In genomic region chr12:110983714-110984113, GRCm38 (mm10) we compare ENCODE assay signal across 27 mouse cellular contexts. TPM values are rescaled to one million over a fixed set of nuclear protein-coding genes. Genes with fewer than 3 reads are reported as not detected.
DNase-seq lines count a peak whose midpoint lies in the region; ATAC-seq and TF ChIP-seq lines count a peak whose summit lies in the region.
"Had no signal": no experiment of that assay in that cellular context is flagged by ENCODE, and none has a peak within 500 bp of the region (broad histone marks: within the 10 kb centered on the region; RNA-seq: fewer than 3 reads in every experiment).

No protein-coding gene starts in this region.

- no peak overlapping the region for H3K4me2 ChIP-seq in heart, embryonic 12.5 days
- H3K4me2 ChIP-seq in midbrain, embryonic 15.5 days = no peak overlapping the region
- H3K4me2 ChIP-seq in midbrain, embryonic 13.5 days (replicated peaks) = no peak overlapping the region
- H3K4me2 ChIP-seq: embryonic facial prominence, embryonic 13.5 days; heart, embryonic 11.5 days; hindbrain, embryonic 12.5 days; liver, embryonic 15.5 days; lung, embryonic 14.5 days; neural tube, embryonic 12.5 days had no signal

- no peak overlapping the region for H3K9ac ChIP-seq in heart, embryonic 12.5 days
- no peak overlapping the region for H3K9ac ChIP-seq in midbrain, embryonic 15.5 days
- H3K9ac ChIP-seq in midbrain, embryonic 13.5 days (replicated peaks) = no peak overlapping the region
- H3K9ac ChIP-seq: embryonic facial prominence, embryonic 13.5 days; hindbrain, embryonic 12.5 days; liver, embryonic 15.5 days; lung, embryonic 14.5 days; neural tube, embryonic 12.5 days had no signal

- no peak overlapping the region for H3K27ac ChIP-seq in heart, embryonic 12.5 days (ENCODE audit: poor library complexity, severe bottlenecking)
- 0 out of 2 replicates have a peak overlapping the region, but pooled peaks have one; percentile 15 for H3K27ac ChIP-seq in midbrain, embryonic 10.5 days (replicated peaks)
- H3K27ac ChIP-seq in midbrain, embryonic 15.5 days = no peak overlapping the region
- H3K27ac ChIP-seq in bone marrow, adult 2 months (ENCODE audit: control insufficient read depth, insufficient read depth, low read depth, low read length, poor library complexity) = peak overlapping the region; percentile 72
- H3K27ac ChIP-seq in midbrain, embryonic 13.5 days = no peak overlapping the region
- H3K27ac ChIP-seq: embryonic facial prominence, embryonic 13.5 days; forebrain, embryonic 10.5 days; hindbrain, embryonic 12.5 days; hindbrain, postnatal 0 days; liver, embryonic 15.5 days; neural tube, embryonic 12.5 days had no signal

- DNase-seq in heart, adult 11 months = peak; percentile 88
- no peak for DNase-seq in midbrain, embryonic 10.5 days (ENCODE audit: low spot score)
- DNase-seq in splenic B cell, adult 2 months (ENCODE audit: low read depth, low spot score) = peak; percentile 54
- DNase-seq in liver = no peak
- DNase-seq: cerebellum, adult 11 months; cerebellum, adult 9-10 months; embryo, embryonic 11 days; kidney, postnatal 10 days; layer of hippocampus, adult 9-11 months; lung, embryonic 14.5 days; lung, postnatal 14 days; thymus, adult 2 months; thymus, postnatal 4 days had no signal

- no peak for TF ChIP-seq POLR2A in bone marrow, adult 2 months (IDR thresholded peaks at IDR 0.05; ENCODE audit: borderline replicate concordance, control insufficient read depth, low read depth, low read length)

- H3K4me3 ChIP-seq in heart, embryonic 12.5 days = no peak overlapping the region
- H3K4me3 ChIP-seq in midbrain, embryonic 10.5 days = no peak overlapping the region
- no peak overlapping the region for H3K4me3 ChIP-seq in midbrain, embryonic 15.5 days
- no peak overlapping the region for H3K4me3 ChIP-seq in bone marrow, adult 2 months (replicated peaks; ENCODE audit: control insufficient read depth, low read depth, low read length)
- no peak overlapping the region for H3K4me3 ChIP-seq in midbrain, embryonic 13.5 days (replicated peaks)
- H3K4me3 ChIP-seq: embryonic facial prominence, embryonic 13.5 days; forebrain, embryonic 10.5 days; hindbrain, embryonic 12.5 days; liver, embryonic 15.5 days; myocyte; neural tube, embryonic 12.5 days had no signal

- H3K4me1 ChIP-seq in heart, embryonic 12.5 days (replicated peaks) = peaks cover 5% of the 10 kb centered on the region
- peaks cover 11% of the 10 kb centered on the region for H3K4me1 ChIP-seq in midbrain, embryonic 10.5 days
- H3K4me1 ChIP-seq in midbrain, embryonic 15.5 days = peaks cover 4% of the 10 kb centered on the region; the same call in 1 of the 2 replicates
- H3K4me1 ChIP-seq in bone marrow, adult 2 months (ENCODE audit: control insufficient read depth, insufficient read depth, low read length) = peaks cover 8% of the 10 kb centered on the region
- H3K4me1 ChIP-seq in midbrain, embryonic 13.5 days (replicated peaks) = peaks cover 4% of the 10 kb centered on the region
- H3K4me1 ChIP-seq: embryonic facial prominence, embryonic 13.5 days had no signal

- WGBS in heart, embryonic 12.5 days = 60% methylated on average over 8 of the region's 8 CpGs
- WGBS in midbrain, embryonic 10.5 days = 90% methylated on average over 8 of the region's 8 CpGs
- WGBS in midbrain, embryonic 15.5 days = 83% methylated on average over 8 of the region's 8 CpGs
- 65% methylated on average over 8 of the region's 8 CpGs for whole genome bisulfite sequencing in bone marrow, adult 2 months
- 85% methylated on average over 8 of the region's 8 CpGs for whole genome bisulfite sequencing in midbrain, embryonic 13.5 days

- no peak for ATAC-seq in heart, embryonic 12.5 days (ENCODE audit: insufficient number of reproducible peaks, low FRiP score)
- no peak for ATAC-seq in midbrain, embryonic 15.5 days (replicated peaks)
- no peak for ATAC-seq in midbrain, embryonic 13.5 days
- ATAC-seq: forebrain, embryonic 16.5 days; hindbrain, postnatal 0 days; intestine, embryonic 16.5 days had no signal

- TF ChIP-seq CTCF in bone marrow, adult 2 months (IDR thresholded peaks at IDR 0.05; ENCODE audit: control insufficient read depth, insufficient read depth, low read length) = no peak

- H3K27me3 ChIP-seq in heart, embryonic 12.5 days (replicated peaks) = no peaks in the 10 kb centered on the region; the same call in 1 of the 2 replicates
- H3K27me3 ChIP-seq in midbrain, embryonic 10.5 days (ENCODE audit: low read depth, poor library complexity, severe bottlenecking) = peaks cover 8% of the 10 kb centered on the region
- no peaks in the 10 kb centered on the region for H3K27me3 ChIP-seq in midbrain, embryonic 15.5 days (replicated peaks)
- no peaks in the 10 kb centered on the region for H3K27me3 ChIP-seq in splenic B cell, adult 2 months (ENCODE audit: control insufficient read depth, insufficient read depth, low read length, poor library complexity, severe bottlenecking)
- H3K27me3 ChIP-seq in midbrain, embryonic 13.5 days = no peaks in the 10 kb centered on the region
- H3K27me3 ChIP-seq: embryonic facial prominence, embryonic 13.5 days; neural tube, embryonic 12.5 days had no signal

- H3K9me3 ChIP-seq in heart, embryonic 12.5 days (replicated peaks) = no peaks in the 10 kb centered on the region
- no peaks in the 10 kb centered on the region for H3K9me3 ChIP-seq in midbrain, embryonic 10.5 days (replicated peaks)
- H3K9me3 ChIP-seq in midbrain, embryonic 15.5 days = no peaks in the 10 kb centered on the region
- no peaks in the 10 kb centered on the region for H3K9me3 ChIP-seq in midbrain, embryonic 13.5 days
- H3K9me3 ChIP-seq: embryonic facial prominence, embryonic 13.5 days; forebrain, embryonic 10.5 days; hindbrain, embryonic 12.5 days; liver, embryonic 15.5 days; neural tube, embryonic 12.5 days had no signal

- H3K36me3 ChIP-seq in heart, embryonic 12.5 days = no peaks in the 10 kb centered on the region
- no peaks in the 10 kb centered on the region for H3K36me3 ChIP-seq in midbrain, embryonic 10.5 days
- H3K36me3 ChIP-seq in midbrain, embryonic 15.5 days (replicated peaks) = no peaks in the 10 kb centered on the region
- no peaks in the 10 kb centered on the region for H3K36me3 ChIP-seq in splenic B cell, adult 2 months (ENCODE audit: control insufficient read depth, insufficient read depth, low read length, poor library complexity, severe bottlenecking)
- no peaks in the 10 kb centered on the region for H3K36me3 ChIP-seq in midbrain, embryonic 13.5 days
- H3K36me3 ChIP-seq: embryonic facial prominence, embryonic 13.5 days; forebrain, embryonic 10.5 days; hindbrain, embryonic 12.5 days; liver, embryonic 15.5 days; neural tube, embryonic 12.5 days had no signal

RNA-seq across cellular contexts. Expression of gene Ankrd9, which starts 4.9 kb away (rescaled TPM):
- 13.2 and 14.2 TPM in 2 replicates for polyA plus RNA-seq in heart, embryonic 12.5 days (2016; fragmentation: Nextera tagmentation; extraction: Ambion mirVana)
- 16.5 and 19.4 TPM in 2 replicates for polyA plus RNA-seq in midbrain, embryonic 10.5 days (2016; fragmentation: Nextera tagmentation; extraction: Ambion mirVana)
- 8.0 and 8.3 TPM in 2 replicates for polyA plus RNA-seq in midbrain, embryonic 15.5 days (2015; fragmentation: Nextera tagmentation; extraction: Ambion mirVana)
- 19.7 and 28.6 TPM in 2 replicates for polyA plus RNA-seq in bone marrow, adult 2 months (2011; ENCODE audit: insufficient read depth, insufficient read length, low replicate concordance, missing spikeins)
- polyA plus RNA-seq in midbrain, embryonic 13.5 days (2015; fragmentation: Nextera tagmentation; extraction: Ambion mirVana) = 6.0 and 6.3 TPM in 2 replicates

RNA-seq across cellular contexts. Expression of gene Rcor1, which starts 55.4 kb away (rescaled TPM):
- polyA plus RNA-seq in heart, embryonic 12.5 days (2016; fragmentation: Nextera tagmentation; extraction: Ambion mirVana) = 8.8 and 9.2 TPM in 2 replicates
- polyA plus RNA-seq in midbrain, embryonic 10.5 days (2016; fragmentation: Nextera tagmentation; extraction: Ambion mirVana) = 5.9 and 6.0 TPM in 2 replicates
- 4.7 and 5.1 TPM in 2 replicates for polyA plus RNA-seq in midbrain, embryonic 15.5 days (2015; fragmentation: Nextera tagmentation; extraction: Ambion mirVana)
- polyA plus RNA-seq in bone marrow, adult 2 months (2011; ENCODE audit: insufficient read depth, insufficient read length, low replicate concordance, missing spikeins) = 9.9 and 14.6 TPM in 2 replicates
- 6.0 and 6.5 TPM in 2 replicates for polyA plus RNA-seq in midbrain, embryonic 13.5 days (2015; fragmentation: Nextera tagmentation; extraction: Ambion mirVana)

Comparison
In these comparisons a context has a peak if more than half of its experiments do, and no peak if none do; other contexts are left out.
1. H3K27ac ChIP-seq: peak in midbrain, embryonic 10.5 days (single experiment) and bone marrow, adult 2 months (single experiment); none in heart, embryonic 12.5 days (single experiment), midbrain, embryonic 15.5 days (single experiment) and midbrain, embryonic 13.5 days (single experiment).
2. DNase-seq: peak in heart, adult 11 months (single experiment) and splenic B cell, adult 2 months (single experiment); none in midbrain, embryonic 10.5 days (single experiment) and liver (single experiment).